Mouse (Mus musculus): ENCODE results near the gene Serpina6. TPM values are rescaled to one million over a fixed set of nuclear protein-coding genes. Genes with fewer than 3 reads are reported as not detected.

The Serpina6 gene
- total RNA-seq, 2 experiments from 2014 or later = not detected

DNA sequence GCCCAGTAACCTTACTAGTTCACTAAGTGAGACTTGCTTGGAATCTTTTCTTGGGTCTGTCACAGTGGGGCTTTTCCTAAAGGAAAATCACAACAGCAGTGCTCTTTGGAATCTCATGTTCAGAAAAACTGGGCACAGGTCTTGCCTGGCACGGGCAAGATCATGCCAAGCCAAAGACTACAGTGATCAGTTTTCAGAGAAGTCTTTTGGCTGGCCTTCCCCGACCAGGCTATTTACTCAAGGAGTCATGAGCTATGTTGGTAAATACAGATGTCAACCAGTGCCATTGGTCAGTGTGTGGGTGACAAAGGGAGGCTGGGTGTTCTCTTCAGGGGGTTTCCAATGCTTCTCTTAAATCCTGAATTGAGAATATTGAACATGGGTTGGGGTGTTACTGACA is 2.2 kb upstream of the Serpina6 start:
- DNase-seq (ENCODE audit: low spot score in 2 of 2) = no peak
- intact Hi-C loops (cut with DNase I) = no loop called here

- intact Hi-C loops (cut with DNase I) = no loop called here
- DNase-seq (ENCODE audit: low spot score in 2 of 2) = no peak
These were observed 979 bp upstream of the Serpina6 start for GRCm38 (mm10) chr12:103657991-103658390.

GRCm38 (mm10) chr12:103655123-103656044 is 1.6 kb downstream of the Serpina6 start:
- DNase-seq (ENCODE audit: low spot score in 2 of 2) = no peak
- intact Hi-C loops (cut with DNase I) = no loop called here

DNA sequence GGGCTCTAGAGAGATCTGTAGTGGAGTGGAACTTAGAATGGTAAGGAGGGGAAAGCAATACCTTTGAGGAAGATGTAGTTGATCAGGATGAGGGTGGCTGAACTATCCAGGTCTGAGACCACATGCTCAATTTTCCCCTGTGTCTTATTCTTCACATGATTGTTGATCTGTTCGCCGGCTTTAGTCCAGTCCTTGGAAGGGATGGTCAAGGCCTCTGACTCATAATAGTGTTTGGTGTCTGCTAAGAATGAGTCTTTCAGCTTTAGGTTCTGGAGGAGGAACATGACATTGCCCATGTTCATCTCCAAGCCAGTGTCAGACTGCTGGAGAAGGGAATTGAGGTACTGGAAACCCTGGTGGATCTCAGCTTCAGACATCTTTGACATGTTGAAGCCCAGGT is 3.2 kb downstream of the Serpina6 start:
- intact Hi-C loops (cut with DNase I) = no loop called here
- no peak for DNase-seq (ENCODE audit: low spot score in 2 of 2)

GRCm38 (mm10) chr12:103646314-103646713 is 10.7 kb downstream of the Serpina6 start:
- no peak for DNase-seq (ENCODE audit: low spot score in 2 of 2)
- intact Hi-C loops (cut with DNase I) = no loop called here

DNA sequence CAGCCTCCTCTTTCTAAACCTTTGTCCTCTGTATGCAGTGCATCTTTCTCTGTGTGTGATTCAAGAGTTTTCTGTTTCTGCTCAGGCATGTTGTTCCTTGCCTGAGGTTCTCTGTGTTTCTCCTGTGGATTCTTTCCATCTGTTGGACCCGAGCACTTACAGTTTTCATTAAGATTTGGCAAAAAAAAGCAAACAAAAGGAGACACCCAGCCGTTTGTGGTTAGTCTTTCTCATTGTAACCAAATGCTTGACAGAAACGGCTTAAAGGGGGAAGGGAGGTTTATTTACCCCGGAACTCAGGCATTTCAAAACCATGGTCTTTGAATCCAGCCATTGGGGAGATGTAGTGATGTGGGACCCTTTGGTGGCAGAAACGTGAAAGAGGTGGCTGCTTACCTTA is 12.4 kb downstream of the Serpina6 start:
- intact Hi-C loops (cut with DNase I) = loop anchor here (5.0 kb wide), 3 partner anchors 102 to 212 kb away; partner anchors contain the start of gene Ifi27
- DNase-seq (ENCODE audit: low spot score in 2 of 2) = no peak

- intact Hi-C loops (cut with DNase I) = loop anchor here (5.0 kb wide), 3 partner anchors 102 to 212 kb away; partner anchors contain the start of gene Ifi27
- DNase-seq (ENCODE audit: low spot score in 2 of 2) = no peak
These were observed 13.2 kb downstream of the Serpina6 start for GRCm38 (mm10) chr12:103643818-103644217.

GRCm38 (mm10) chr12:103643336-103643735 is 13.7 kb downstream of the Serpina6 start:
- DNase-seq (ENCODE audit: low spot score in 2 of 2) = peak; percentile 77 to 80
- intact Hi-C loops (cut with DNase I) = loop anchor here (5.0 kb wide), 3 partner anchors 101 to 211 kb away; partner anchors contain the start of gene Ifi27

DNA sequence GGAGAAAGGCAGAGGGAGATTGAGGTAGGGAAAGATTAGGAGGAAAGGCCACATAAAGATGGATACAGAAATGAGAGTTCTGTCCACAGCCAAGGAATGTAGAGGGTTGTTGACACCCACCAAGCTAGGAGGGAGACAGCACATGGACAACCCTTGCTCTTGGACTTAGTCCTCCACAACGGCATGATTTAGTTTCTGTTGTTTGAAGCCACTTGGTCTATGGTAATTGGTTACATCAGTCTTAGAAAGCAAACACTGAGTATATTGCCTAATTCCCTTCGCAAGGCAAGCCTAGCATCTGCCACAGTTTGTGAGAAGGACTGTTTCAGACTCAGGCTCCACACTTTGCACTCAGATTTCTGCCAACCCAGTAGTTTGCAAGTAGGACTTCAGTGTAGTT is 21.2 kb downstream of the Serpina6 start:
- no peak for DNase-seq (ENCODE audit: low spot score in 2 of 2)
- intact Hi-C loops (cut with DNase I) = no loop called here

DNA sequence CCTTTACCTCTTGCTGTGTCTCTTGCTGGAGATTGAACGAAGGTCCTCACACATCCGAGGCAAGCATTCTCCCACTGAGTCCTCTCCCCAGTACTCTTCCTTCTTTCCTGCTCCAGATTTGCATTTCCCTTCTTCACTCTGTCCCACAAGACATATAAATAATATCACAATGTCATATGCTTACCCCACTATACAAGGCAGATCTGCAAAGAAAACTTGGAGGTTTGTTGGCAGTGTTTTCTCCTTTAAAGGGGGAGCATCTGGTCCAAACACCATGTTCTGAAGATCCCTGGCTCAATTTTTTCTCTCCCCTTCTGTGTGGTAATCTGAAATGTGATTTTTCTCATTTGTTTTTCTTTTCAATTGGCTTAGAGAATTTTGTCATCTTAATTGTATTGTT is 22.6 kb downstream of the Serpina6 start:
- intact Hi-C loops (cut with DNase I) = no loop called here
- peak in 1 of 2 experiments; percentile 14 for DNase-seq (ENCODE audit: low spot score in 2 of 2)

- intact Hi-C loops (cut with DNase I) = no loop called here
- DNase-seq (ENCODE audit: low spot score in 2 of 2) = no peak
These were observed 25.8 kb downstream of the Serpina6 start, which contains the start of gene Serpina10 for GRCm38 (mm10) chr12:103631203-103631612. Gene Serpina10 (minus strand): TSS chr12:103631444.

- intact Hi-C loops (cut with DNase I) = no loop called here
- DNase-seq (ENCODE audit: low spot score in 2 of 2) = no peak
These were observed 40.2 kb downstream of the Serpina6 start for GRCm38 (mm10) chr12:103616860-103617261.

DNA sequence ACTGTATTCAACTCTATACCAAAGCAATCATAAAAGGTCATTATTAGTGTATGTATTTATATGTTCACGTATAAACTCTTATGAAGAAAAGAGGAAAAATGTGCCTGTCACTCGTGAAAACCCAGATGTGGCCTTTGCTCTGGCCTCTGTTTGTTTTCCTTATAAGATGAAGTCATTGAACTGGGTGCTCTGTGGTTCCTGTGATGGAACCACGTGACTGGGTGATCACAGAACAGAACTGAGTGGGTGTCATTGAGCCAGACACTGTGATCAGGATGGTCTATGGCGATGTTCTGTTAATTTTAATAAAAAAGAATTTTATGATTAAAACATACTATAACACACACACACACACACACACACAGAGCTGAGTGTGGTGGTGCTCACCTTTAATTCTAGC is 41.3 kb downstream of the Serpina6 start:
- intact Hi-C loops (cut with DNase I) = no loop called here
- no peak for DNase-seq (ENCODE audit: low spot score in 2 of 2)

DNA sequence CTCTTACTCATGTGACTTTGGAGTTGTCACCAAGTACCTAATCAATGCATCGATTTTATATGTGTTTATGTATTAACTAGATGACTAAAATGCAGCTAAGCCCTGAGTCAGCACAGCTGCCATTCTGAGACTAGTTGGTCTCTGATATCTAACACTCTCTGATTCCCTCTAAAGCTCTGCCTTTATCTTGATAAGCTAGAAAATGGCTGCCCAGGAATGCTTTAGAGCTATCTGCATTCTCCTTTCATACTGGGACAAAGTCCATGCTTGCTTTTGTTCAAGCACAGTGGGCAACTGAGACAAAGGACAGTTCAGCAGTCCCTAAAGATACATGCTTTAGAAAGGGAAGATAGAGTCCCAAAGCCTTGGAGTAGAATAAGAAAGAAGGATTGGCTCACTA is 41.9 kb downstream of the Serpina6 start:
- no peak for DNase-seq (ENCODE audit: low spot score in 2 of 2)
- intact Hi-C loops (cut with DNase I) = no loop called here

DNA sequence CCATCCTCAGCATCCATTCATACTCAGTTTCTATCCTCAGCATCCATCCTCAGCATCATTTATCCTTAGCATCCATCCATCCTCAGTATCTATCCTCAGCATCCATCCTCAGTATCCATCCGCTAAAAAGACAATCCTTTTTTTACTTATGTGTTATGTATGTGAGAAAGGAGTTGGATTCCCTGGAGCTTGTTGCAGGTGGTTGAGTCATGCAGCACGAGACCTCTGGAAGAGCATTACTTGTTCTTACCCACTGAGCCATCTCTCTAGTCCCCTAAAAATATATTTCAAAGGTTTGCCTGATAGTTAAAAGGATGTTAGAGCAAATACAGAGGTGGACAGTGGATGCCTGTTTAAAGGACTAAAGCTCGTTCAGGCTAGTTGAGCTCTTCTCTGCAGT is 55.2 kb downstream of the Serpina6 start:
- intact Hi-C loops (cut with DNase I) = no loop called here
- peak in 1 of 2 experiments; percentile 7 for DNase-seq (ENCODE audit: low spot score in 2 of 2)

DNA sequence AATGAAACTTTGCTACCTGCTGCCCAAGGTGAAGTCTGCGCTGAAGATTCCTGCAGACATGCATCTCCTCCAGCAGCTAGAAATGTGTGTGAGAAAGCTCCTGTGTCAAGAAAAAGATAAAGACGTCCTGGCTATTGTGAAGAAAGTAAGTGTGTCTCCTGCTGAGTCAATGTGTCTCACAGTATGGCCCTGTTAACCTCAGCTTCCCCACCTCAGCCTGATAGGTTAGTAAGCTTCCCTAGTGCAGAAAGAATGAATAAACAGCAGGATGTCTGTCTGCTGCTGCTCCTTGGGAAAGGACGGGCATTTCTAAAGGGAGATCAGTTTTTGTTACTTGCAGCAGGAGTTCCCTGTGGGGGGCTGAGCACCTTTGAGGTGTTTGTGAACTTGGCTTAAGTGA is 56.6 kb downstream of the Serpina6 start:
- intact Hi-C loops (cut with DNase I) = no loop called here

GRCm38 (mm10) chr12:103598411-103598810 is 58.6 kb downstream of the Serpina6 start:
- intact Hi-C loops (cut with DNase I) = no loop called here

More for the DNA sequence above, 56.6 kb downstream of the Serpina6 start:
- DNase-seq (ENCODE audit: low spot score in 2 of 2) = no peak

More at GRCm38 (mm10) chr12:103598411-103598810, 58.6 kb downstream of the Serpina6 start:
- DNase-seq (ENCODE audit: low spot score in 2 of 2) = no peak

Data from left cerebral cortex, postnatal 25 days (tissue).